ENCODE assay signal across 28 mouse cellular contexts in the genomic region with DNA sequence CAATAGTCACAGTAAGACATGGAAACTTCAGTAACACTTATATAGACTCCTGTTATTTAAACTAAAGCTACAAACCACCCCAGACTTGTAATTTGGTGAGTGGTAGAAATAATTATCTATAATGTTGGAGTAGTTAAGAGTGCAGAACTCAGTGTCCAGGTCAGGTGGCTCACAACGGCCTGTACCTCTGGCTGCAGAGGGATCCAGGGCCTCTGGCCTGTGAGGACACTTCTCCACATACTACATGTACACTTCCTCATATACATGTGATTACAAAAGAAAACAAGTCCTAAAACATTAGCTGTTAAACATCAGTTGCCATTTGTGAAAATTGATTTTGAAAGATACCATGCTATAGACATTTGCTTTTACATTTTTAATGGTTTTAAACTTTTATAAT.
"Had no signal": no experiment of that assay in that cellular context is flagged by ENCODE, and none has a peak within 500 bp of the region (broad histone marks: within the 10 kb centered on the region; RNA-seq: fewer than 3 reads in every experiment).

No protein-coding gene starts in this region.

- DNase-seq: cerebellum, adult 2 months; cerebellum, adult 8-10 months; cerebellum, adult 9-10 months; cerebellum, adult 9-11 months; cerebellum, postnatal 10 days; cerebellum, postnatal 14 days; cerebellum, postnatal 25 days; cerebellum, postnatal 36 days; embryo, embryonic 11 days; forebrain, postnatal 0 days; gastrocnemius, adult 2 months; gastrocnemius, postnatal 10 days; gastrocnemius, postnatal 14 days; gastrocnemius, postnatal 25 days; gastrocnemius, postnatal 36 days; heart, adult 18-20 months; heart, adult 2 months had no signal

- H3K4me1 ChIP-seq: embryonic facial prominence, embryonic 12.5 days; embryonic facial prominence, embryonic 13.5 days had no signal

- H3K4me2 ChIP-seq: embryonic facial prominence, embryonic 12.5 days; embryonic facial prominence, embryonic 13.5 days; embryonic facial prominence, embryonic 15.5 days; forebrain, embryonic 12.5 days; forebrain, embryonic 13.5 days; forebrain, embryonic 15.5 days had no signal

- H3K9ac ChIP-seq: embryonic facial prominence, embryonic 12.5 days; embryonic facial prominence, embryonic 13.5 days; embryonic facial prominence, embryonic 15.5 days; forebrain, embryonic 12.5 days; forebrain, embryonic 13.5 days; forebrain, embryonic 15.5 days; forebrain, postnatal 0 days had no signal

- H3K27ac ChIP-seq: embryonic facial prominence, embryonic 12.5 days; embryonic facial prominence, embryonic 13.5 days; embryonic facial prominence, embryonic 15.5 days; forebrain, embryonic 10.5 days; forebrain, embryonic 12.5 days; forebrain, embryonic 13.5 days; forebrain, embryonic 15.5 days; gastrocnemius, adult 2 months; heart, adult 2 months; heart, embryonic 10.5 days had no signal

- H3K36me3 ChIP-seq: forebrain, embryonic 15.5 days had no signal

- H3K9me3 ChIP-seq: embryonic facial prominence, embryonic 12.5 days; embryonic facial prominence, embryonic 13.5 days; embryonic facial prominence, embryonic 15.5 days; forebrain, embryonic 10.5 days; forebrain, embryonic 12.5 days; forebrain, embryonic 13.5 days; forebrain, embryonic 15.5 days; heart, embryonic 10.5 days had no signal

- H3K27me3 ChIP-seq: embryonic facial prominence, embryonic 12.5 days; embryonic facial prominence, embryonic 13.5 days; embryonic facial prominence, embryonic 15.5 days; forebrain, embryonic 12.5 days; forebrain, embryonic 13.5 days; forebrain, embryonic 15.5 days had no signal

- ATAC-seq: forebrain, embryonic 13.5 days; forebrain, embryonic 14.5 days; forebrain, embryonic 15.5 days; forebrain, embryonic 16.5 days; forebrain, postnatal 0 days had no signal

- H3K4me3 ChIP-seq: embryonic facial prominence, embryonic 12.5 days; embryonic facial prominence, embryonic 13.5 days; embryonic facial prominence, embryonic 15.5 days; erythroblast, embryonic 14.5 days; forebrain, embryonic 10.5 days; forebrain, embryonic 12.5 days; forebrain, embryonic 13.5 days; forebrain, embryonic 15.5 days; gastrocnemius, adult 2 months; heart, adult 2 months; heart, embryonic 10.5 days had no signal
